Mouse (Mus musculus) central nervous system, embryonic 18 days (tissue): ENCODE data around the gene Mum1l1. TPM values are rescaled to one million over a fixed set of nuclear protein-coding genes. Genes with fewer than 3 reads are reported as not detected.

ENCODE experiments used
- polyA plus RNA-seq: library from polyadenylated mRNA; depleted of rRNA; stranded (reverse); fragments of >200 nt; gene quantifications from 2 replicates; pipeline ENCODE4 v1.2.3, GENCODE M21; 2012; rRNA removed

The Mum1l1 gene
- polyA plus RNA-seq: 2.3 and 3.5 TPM in 2 replicates

DNA sequence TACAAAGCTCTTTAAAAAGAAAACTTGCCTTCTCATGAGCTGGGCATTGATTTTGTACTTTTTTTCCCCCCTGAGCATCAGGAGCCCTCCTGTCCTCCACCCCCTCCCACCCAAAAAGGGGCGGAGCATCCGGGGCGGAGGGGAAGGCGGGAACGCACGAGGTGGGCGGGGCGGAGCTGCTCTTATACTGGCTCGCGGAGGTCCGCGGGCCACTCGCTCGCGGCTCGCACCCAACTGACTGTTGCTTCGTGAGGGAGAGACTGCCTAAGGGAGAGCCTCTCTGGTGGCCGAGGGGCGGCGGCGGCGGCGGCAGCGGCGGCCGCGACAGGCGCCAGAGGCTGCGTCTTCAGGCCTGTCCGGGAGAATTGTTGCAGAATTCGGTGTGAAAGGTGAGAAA, at the start of gene Mum1l1:
TSS of gene Mum1l1 (plus strand) at position 214 of the 397 bp plus-strand sequence.

DNA sequence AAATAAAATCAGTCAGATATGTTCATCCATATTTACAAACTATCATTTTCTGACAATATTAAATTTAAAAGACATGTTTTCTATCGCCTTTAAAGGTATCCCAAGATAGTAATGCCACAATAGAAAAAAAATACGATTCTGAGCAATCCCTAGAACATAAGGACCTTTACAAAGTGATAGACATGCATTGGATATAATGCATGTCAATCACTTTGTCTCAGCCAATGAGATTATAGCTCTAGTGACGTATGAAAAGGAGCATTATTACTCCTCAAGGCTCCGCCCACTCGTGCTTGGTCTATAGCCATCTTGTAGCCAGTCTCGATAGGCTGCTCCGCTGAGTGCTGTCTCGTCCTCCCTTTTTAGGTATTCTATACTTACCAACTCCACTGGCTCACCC, 30.9 kb upstream of the Mum1l1 start, which contains the start of gene 4933428M09Rik:
TSS of gene 4933428M09Rik (plus strand) at position 301 of the 400 bp plus-strand sequence.

Other genes with a start within 250 kb of the Mum1l1 start
- 0.04 and 0.18 TPM in 2 replicates for gene Serpina7, start 124.8 kb upstream of the Mum1l1 start, polyA plus RNA-seq
- not detected in 2 replicates for gene 4930513O06Rik, start 123.8 kb upstream of the Mum1l1 start, polyA plus RNA-seq
- not detected in 2 replicates for gene 4933428M09Rik, start 30.8 kb upstream of the Mum1l1 start, polyA plus RNA-seq
- 0.06 and 0.09 TPM in 2 replicates for gene Trap1a, start 123.6 kb downstream of the Mum1l1 start, polyA plus RNA-seq